Mouse (Mus musculus) cerebellum, postnatal 10 days (tissue): ENCODE results near the gene Sdccag8.
"Not testable (repeated sequence)": the region's sequence is repeated elsewhere in the genome, so short reads cannot be mapped to it uniquely, and the experiment has no call there.

Experiments
- DNase-seq, 2 experiments: peaks; one replicate each; pipeline ENCODE4 v3.0.0; 2021; ENCODE audit warnings: mixed read lengths in 2 of 2

Sdccag8 gene

DNA sequence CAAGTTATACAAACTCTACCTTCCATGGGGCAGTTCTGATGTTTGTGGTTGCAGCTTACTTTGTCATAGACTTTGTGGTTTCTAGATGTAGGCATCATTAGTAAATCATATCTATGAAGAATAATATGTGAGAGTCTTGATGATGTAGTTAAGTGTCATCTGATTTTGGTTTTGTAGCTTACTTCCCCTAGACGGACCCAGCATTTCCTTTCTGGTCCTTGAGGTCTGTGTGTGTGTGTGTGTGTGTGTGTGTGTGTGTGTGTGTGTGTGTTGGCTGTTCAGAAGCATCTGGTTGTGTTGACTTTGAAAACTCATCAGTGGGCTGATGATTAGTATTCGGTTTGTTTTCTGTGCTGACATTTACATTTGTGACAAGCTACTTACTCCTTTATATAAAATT, 17.6 kb downstream of the Sdccag8 start:
- DNase-seq, result no peak

DNA sequence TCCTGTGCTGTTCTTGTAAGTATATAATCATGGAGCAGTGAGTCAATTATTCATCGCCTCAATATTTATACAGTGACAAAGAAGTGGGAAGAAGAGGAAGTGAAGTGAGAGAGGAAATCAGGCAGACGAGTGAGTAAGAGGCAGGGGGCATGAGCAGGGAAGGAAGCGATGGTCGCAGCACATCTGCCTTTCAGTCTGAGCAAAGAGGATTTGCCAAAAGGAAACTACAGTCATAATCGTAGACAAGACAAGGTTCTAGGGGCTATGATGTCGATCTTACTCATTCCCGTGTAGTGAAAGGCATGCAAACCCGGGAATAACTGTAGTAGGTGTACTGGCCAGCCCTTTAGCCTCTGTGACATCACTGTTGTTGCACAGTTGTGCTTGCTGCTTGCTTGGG, 18.1 kb downstream of the Sdccag8 start:
- DNase-seq, result no peak

GRCm38 (mm10) chr1:176833257-176833656, 18.8 kb downstream of the Sdccag8 start:
- no peak for DNase-seq

DNA sequence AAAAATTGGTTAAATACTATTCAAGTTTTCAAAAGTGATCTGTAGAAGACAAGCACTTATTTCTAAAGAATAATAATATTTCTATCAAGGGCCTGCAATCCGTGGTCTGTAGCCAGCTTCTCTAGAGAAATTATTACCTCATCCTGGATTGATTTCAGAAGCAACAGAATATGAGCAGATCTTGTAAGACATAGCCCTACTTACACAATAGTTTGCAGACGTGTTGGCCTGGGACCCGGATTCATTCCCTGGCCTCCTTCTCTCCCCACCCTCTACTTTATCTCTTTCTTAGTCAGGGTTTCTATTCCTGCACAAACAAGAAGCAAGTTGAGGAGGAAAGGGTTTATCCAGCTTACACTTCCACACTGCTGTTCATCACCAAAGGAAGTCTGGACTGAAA, 19.5 kb downstream of the Sdccag8 start:
- DNase-seq, result no peak

DNA sequence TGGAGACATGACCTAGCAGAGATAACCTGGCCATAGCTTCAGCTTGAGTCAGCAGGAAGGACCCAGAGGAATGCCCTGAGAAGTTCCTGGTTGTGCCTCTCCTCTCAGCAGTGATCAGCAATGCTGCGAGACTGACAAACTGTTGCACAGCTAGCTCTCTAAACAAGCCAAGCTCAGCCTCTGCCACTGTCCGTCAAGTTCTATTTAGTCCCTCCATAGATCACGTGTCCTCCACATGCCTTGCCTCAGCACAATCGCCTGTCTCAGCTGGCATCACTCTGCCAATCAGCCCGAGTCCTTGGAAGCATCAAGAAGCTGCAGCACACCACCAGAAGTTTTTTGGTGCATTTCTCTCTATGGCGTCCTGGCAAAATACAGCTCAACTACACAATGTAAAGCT, 20.4 kb downstream of the Sdccag8 start:
- DNase-seq, result no peak

DNA sequence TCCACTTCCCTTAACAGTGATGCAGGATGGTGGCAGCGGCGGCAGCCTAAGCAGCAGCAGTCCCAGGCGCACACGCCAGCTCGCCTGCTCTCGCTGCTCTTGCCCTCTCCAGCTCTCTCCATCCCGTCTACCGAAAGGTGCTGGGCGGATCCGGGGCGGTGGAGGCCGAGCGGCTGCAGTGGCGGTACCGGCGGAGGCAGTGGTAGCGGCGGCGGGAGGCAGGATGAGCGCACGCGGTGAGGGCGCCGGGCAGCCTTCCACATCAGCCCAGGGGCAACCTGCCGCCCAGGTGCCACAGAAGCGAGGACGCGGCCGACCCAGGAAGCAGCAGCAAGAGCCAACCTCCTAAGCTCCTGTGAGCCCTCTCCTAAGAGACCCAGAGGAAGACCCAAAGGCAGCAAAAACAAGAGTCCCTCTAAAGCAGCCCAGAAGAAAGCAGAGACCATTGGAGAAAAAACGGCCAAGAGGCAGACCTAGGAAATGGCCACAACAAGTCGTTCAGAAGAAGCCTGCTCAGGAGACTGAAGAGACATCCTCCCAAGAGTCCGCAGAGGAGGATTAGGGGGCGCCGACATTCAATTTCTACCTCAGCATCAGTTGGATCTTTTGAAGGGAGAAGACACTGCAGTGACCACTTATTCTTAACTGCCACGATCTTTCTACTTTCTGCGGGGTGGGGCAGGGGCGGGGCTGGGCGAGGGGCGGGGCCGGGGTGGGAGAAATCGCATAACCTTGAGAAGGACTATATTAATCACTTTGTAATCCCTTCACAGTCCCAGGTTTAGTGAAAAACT, 21.2 kb downstream of the Sdccag8 start:
- peak; percentile 36 to 44 for DNase-seq

- not testable (repeated sequence) for DNase-seq
Observed at GRCm38 (mm10) chr1:176836562-176836961, 22.1 kb downstream of the Sdccag8 start.

DNA sequence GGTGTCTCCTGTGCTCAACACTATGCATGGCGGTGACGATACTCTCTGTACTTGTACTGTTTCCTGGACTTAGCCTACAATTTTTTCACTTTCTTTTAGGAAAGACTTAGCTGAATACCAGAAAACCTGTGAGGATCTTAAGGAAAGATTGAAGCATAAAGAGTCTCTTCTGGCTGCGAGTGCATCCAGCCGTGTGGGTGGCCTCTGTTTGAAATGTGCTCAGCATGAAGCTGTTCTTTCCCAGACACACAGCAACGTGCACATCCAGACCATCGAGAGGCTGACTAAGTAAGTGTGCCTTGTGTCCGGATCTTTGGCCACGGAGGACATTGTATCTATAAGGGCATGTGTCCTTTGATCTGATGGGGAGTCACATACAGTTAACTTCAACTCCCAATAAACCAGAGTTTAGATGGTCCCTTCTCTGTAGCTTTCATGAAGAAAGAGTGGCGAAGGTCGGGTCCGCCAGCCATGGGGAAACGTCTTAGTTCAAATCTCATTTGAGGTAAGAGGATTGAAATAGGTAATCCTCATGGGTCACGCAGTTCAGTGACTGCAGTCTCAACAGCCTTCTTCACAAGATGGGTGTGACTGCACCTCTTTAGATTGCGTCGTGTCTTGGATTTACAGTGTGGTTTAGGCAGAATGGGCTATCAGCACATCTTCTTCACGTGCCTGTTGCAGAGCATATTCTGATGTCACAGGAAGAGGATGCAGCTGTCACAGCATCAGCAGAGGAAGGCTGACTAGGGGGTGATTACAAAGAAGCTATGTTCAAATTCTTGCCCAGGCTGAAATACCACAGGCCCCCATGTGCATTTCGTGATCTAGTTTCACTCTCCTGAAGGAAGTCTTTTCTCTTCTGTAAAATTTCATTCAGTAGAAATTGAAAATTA, 30.9 kb downstream of the Sdccag8 start:
- no peak for DNase-seq

DNA sequence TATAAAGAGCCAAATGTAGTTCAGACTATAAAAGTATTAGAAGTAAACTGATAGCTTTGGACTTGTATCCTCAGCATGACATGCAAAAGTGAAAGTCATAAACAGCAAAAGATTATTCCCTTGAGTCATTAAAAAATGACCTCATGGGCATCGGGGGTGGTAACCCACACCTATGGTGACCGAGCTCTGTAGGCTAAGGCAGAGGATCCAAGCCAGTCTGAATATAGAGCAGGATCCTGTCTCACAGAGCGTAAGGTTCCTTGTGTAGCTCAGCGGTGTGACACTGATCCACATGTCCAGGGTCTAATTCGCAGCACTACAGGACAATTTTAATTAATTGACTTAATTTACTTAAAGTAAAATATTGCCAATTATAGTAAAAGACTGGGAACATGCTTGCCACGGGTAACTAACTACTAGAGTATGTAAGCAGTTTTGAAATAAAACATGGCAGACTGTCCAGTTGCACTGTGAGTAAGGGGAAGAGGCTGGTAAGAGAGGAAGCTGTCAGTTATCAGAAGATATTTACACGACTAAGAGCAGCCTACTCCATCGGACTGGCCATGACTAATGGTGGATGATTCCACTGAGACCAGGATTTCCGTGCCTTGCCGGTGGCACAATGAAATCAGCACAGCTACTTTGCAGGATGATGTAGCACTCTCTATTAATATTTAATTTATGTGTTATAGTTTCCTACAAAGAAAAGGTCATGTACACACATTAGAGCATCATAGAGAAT, 32.8 kb downstream of the Sdccag8 start:
- DNase-seq, result no peak

DNA sequence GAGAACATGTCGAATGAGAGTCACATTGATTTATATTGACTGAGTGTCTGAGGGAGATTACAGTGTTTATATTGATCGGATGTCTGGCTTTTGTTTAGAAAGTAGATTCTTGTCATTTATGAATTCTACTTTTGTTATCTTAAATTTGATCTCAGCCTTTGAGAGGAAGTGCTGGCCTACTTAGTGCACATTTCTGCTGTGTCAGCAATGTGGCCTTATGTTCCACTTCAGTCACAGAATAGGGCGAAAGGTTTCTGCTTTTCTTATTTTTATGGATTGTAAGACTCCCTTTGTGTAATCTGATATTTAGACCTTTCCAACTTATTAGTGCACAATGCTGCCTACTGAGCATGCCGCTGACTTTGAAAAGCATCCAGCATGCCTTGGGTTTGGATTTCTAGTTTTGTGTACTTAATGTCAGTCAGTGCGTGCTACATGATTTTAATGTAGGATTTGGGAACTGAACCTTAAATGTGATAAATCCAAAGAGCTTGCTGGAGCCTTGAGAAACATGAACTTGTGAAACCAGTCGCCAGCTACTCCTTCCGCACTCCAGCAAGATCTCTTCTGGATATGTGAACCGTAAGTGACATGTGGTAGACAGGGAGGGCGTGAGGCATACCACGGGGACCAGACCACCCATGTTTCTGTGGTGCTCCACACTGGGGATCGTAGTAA, 34.3 kb downstream of the Sdccag8 start:
- no peak for DNase-seq

- peak; percentile 24 to 47 for DNase-seq
Observed at GRCm38 (mm10) chr1:176849377-176849776, 34.9 kb downstream of the Sdccag8 start.

DNA sequence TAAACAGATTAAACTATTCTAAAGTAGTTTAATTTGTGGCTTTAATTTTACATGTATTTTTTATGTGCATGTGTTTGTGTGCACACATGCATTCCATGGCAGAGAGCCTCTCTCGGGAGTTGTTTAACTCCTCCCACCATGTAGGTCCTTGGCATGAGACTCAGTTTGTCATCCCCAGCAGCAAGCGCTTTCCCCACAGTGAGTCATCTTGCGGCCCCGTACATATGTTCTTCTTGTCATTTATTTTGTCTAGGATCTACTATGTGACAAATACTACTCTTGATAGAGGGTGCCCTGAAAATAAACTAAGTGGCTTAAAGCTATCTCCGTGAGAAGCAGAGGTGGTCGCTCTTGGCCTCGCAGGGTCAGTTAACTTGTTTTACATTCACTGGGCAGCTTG, 36.9 kb downstream of the Sdccag8 start:
- no peak for DNase-seq

- no peak for DNase-seq
Observed at GRCm38 (mm10) chr1:176852813-176853590, 38.5 kb downstream of the Sdccag8 start.

GRCm38 (mm10) chr1:176861981-176862644, 47.7 kb downstream of the Sdccag8 start:
- peak; percentile 84 to 91 for DNase-seq

GRCm38 (mm10) chr1:176870501-176870900, 56.0 kb downstream of the Sdccag8 start:
- no peak for DNase-seq

DNA sequence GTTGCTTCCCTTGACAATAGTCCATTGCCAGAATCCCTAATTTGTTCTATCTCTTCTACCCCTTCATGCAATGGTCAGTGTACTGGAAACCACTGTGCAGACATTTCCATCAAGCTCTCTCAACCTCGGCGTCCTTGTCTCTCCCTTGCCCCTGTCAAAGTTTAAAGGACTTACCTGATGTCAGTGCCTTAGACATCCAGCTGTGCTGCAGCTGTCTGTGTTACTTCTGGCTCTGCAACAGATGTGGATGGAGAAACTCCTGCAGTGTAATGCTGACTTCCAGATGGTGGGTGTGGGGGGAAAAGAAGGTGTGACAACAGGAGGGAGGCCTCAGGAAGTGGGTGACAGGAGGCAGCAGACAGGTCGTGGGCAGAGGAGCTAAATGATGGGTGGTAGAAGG, 57.5 kb downstream of the Sdccag8 start:
- no peak for DNase-seq

DNA sequence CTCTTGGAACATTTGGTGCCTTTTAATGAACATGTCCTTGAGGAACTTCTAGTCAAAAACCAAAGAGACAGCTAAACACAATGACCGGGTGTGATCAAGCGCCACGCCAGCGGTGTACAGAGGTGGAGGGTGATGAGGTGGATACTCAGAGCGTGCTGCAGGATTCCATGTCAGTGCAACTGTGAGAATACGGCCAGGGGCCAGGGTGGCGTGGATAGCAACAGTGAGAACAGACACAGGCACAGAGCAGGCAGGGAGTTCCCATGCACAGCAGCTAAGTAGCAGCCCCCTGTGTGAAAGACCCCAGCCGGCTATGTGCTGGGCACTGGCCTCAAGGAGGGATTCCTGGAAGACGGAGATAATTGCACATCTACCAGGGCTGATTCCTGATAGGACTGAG, 59.0 kb downstream of the Sdccag8 start:
- no peak for DNase-seq

GRCm38 (mm10) chr1:176874155-176874554, 59.7 kb downstream of the Sdccag8 start:
- DNase-seq, result no peak

- DNase-seq, result peak; percentile 79 to 90
Observed at GRCm38 (mm10) chr1:176877756-176878155, 63.3 kb downstream of the Sdccag8 start.

DNA sequence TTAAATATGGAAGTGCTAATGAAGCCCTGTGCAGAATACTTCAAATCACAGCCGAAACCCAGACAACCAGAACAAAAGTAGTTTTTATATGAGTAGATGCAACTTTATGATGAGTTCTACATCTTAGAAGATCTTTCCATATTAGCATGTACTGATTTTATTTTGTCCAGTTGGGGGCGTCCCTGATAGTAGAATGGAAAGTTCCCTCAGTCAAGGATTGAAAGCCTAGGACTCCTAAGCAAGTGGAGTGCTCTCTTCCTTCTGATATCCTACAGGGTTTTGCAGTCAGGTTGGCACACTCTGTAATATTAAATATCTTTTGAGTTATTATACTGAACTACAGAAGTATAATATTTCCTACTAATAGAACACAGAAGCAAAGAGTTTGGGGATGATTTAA, 64.5 kb downstream of the Sdccag8 start:
- DNase-seq, result peak; percentile 83 to 90

- DNase-seq, result peak; percentile 25 to 44
Observed at GRCm38 (mm10) chr1:176879614-176880013, 65.2 kb downstream of the Sdccag8 start.
